Mouse (Mus musculus): Measurements from ENCODE around the gene Neurl3. TPM values are rescaled to one million over a fixed set of nuclear protein-coding genes. Genes with fewer than 3 reads are reported as not detected.

The Neurl3 gene
- polyA plus RNA-seq, 1 experiment from 2014 or later = 0.90 TPM

GRCm38 (mm10) chr1:36235057-36235639 lies 39.3 kb downstream of the Neurl3 start:
- ATAC-seq (ENCODE audit: insufficient number of reproducible peaks, insufficient read depth, low FRiP score, low TSS enrichment) = no peak
- Histone ChIP-seq H3K4me3 (no peak overlapping the region), H3K9ac (no peak overlapping the region), H3K27ac (no peak overlapping the region), H3K36me3 (peaks cover 12% of the 10 kb centered on the region), H3K27me3 (no peaks in the 10 kb centered on the region), H3K4me1 (no peaks in the 10 kb centered on the region), H3K4me2 (replicated peaks) (no peak overlapping the region), H3K9me3 (no peaks in the 10 kb centered on the region)
- 85% methylated on average over 9 of the region's 9 CpGs for WGBS

GRCm38 (mm10) chr1:36233218-36233617 lies 41.3 kb downstream of the Neurl3 start:
- no peak overlapping the region for H3K4me2 ChIP-seq (replicated peaks)
- peaks cover 18% of the 10 kb centered on the region for H3K36me3 ChIP-seq
- ATAC-seq (ENCODE audit: insufficient number of reproducible peaks, insufficient read depth, low FRiP score, low TSS enrichment) = no peak
- no peak overlapping the region for H3K4me3 ChIP-seq
- H3K9me3 ChIP-seq = no peaks in the 10 kb centered on the region
- no peak overlapping the region for H3K9ac ChIP-seq
- 81% methylated on average over 6 of the region's 6 CpGs for WGBS
- H3K27me3 ChIP-seq = no peaks in the 10 kb centered on the region
- H3K27ac ChIP-seq = no peak overlapping the region
- no peaks in the 10 kb centered on the region for H3K4me1 ChIP-seq

GRCm38 (mm10) chr1:36230919-36231705 lies 43.4 kb downstream of the Neurl3 start:
- no peaks in the 10 kb centered on the region for H3K9me3 ChIP-seq
- H3K9ac ChIP-seq = no peak overlapping the region
- no peak overlapping the region for H3K4me2 ChIP-seq (replicated peaks)
- H3K27ac ChIP-seq = no peak overlapping the region
- no peaks in the 10 kb centered on the region for H3K4me1 ChIP-seq
- H3K36me3 ChIP-seq = peaks cover 28% of the 10 kb centered on the region
- H3K4me3 ChIP-seq = no peak overlapping the region
- H3K27me3 ChIP-seq = no peaks in the 10 kb centered on the region
- ATAC-seq (ENCODE audit: insufficient number of reproducible peaks, insufficient read depth, low FRiP score, low TSS enrichment) = no peak
- 86% methylated on average over 7 of the region's 7 CpGs for WGBS

- Histone ChIP-seq H3K27ac (no peak overlapping the region), H3K36me3 (peaks cover 29% of the 10 kb centered on the region)
Observed at GRCm38 (mm10) chr1:36228461-36228860, 46.0 kb downstream of the Neurl3 start.

GRCm38 (mm10) chr1:36224648-36225047 lies 49.8 kb downstream of the Neurl3 start:
- Histone ChIP-seq H3K4me3 (no peak overlapping the region), H3K4me2 (replicated peaks) (no peak overlapping the region), H3K9me3 (no peaks in the 10 kb centered on the region), H3K4me1 (no peaks in the 10 kb centered on the region), H3K9ac (no peak overlapping the region), H3K36me3 (peaks cover 38% of the 10 kb centered on the region; the same call in 1 of the 2 replicates), H3K27me3 (no peaks in the 10 kb centered on the region), H3K27ac (no peak overlapping the region)
- ATAC-seq (ENCODE audit: insufficient number of reproducible peaks, insufficient read depth, low FRiP score, low TSS enrichment) = no peak
- 83% methylated on average over 3 of the region's 3 CpGs for WGBS

More at GRCm38 (mm10) chr1:36228461-36228860, 46.0 kb downstream of the Neurl3 start:
- ATAC-seq (ENCODE audit: insufficient number of reproducible peaks, insufficient read depth, low FRiP score, low TSS enrichment) = no peak
- Histone ChIP-seq H3K4me1 (no peaks in the 10 kb centered on the region), H3K4me2 (replicated peaks) (no peak overlapping the region), H3K9ac (no peak overlapping the region), H3K27me3 (no peaks in the 10 kb centered on the region), H3K9me3 (no peaks in the 10 kb centered on the region), H3K4me3 (no peak overlapping the region)
- WGBS = 86% methylated on average over 9 of the region's 9 CpGs

Other genes with a start within 250 kb of the Neurl3 start
- 9.2 and 18.3 TPM in 2 replicates for gene Hs6st1, start 206.3 kb downstream of the Neurl3 start, polyA plus RNA-seq (2016; fragmentation: Nextera tagmentation; extraction: Ambion mirVana)
- gene Uggt1, start 30.0 kb downstream of the Neurl3 start, polyA plus RNA-seq (2016; fragmentation: Nextera tagmentation; extraction: Ambion mirVana) = 52.7 and 54.7 TPM in 2 replicates
- gene Arid5a, start 33.1 kb upstream of the Neurl3 start, polyA plus RNA-seq (2016; fragmentation: Nextera tagmentation; extraction: Ambion mirVana) = 5.1 and 5.8 TPM in 2 replicates
- gene Kansl3, start 94.5 kb upstream of the Neurl3 start, polyA plus RNA-seq (2016; fragmentation: Nextera tagmentation; extraction: Ambion mirVana) = 54.1 and 58.7 TPM in 2 replicates
- gene Fer1l5, start 97.6 kb upstream of the Neurl3 start, polyA plus RNA-seq (2016; fragmentation: Nextera tagmentation; extraction: Ambion mirVana) = 1.3 and 2.1 TPM in 2 replicates
- 65.2 and 68.2 TPM in 2 replicates for gene Lman2l, start 170.6 kb upstream of the Neurl3 start, polyA plus RNA-seq (2016; fragmentation: Nextera tagmentation; extraction: Ambion mirVana)
- 15.3 and 16.1 TPM in 2 replicates for gene Cnnm4, start 196.9 kb upstream of the Neurl3 start, polyA plus RNA-seq (2016; fragmentation: Nextera tagmentation; extraction: Ambion mirVana)
- 4.3 and 5.6 TPM in 2 replicates for gene Cnnm3, start 237.2 kb upstream of the Neurl3 start, polyA plus RNA-seq (2016; fragmentation: Nextera tagmentation; extraction: Ambion mirVana)

Measured in embryonic facial prominence, embryonic 12.5 days (tissue).